Mouse (Mus musculus) ES-Bruce4 (cell line): ENCODE data around the gene Tecpr1.

Experiments used
- CTCF ChIP-seq: IDR thresholded peaks from one replicate; pipeline ENCODE4 v1.8.1; 2011; ENCODE audit warnings: low read depth, low read length
- EP300 ChIP-seq: IDR thresholded peaks from 2 replicates; pipeline ENCODE4 v1.6.1; 2011; ENCODE audit warnings: low read depth, low read length; ENCODE audit not compliant: insufficient read depth
- POLR2A ChIP-seq: IDR thresholded peaks from one replicate; pipeline ENCODE4 v1.8.1; 2011; ENCODE audit warnings: low read length; ENCODE audit not compliant: insufficient read depth

DNA sequence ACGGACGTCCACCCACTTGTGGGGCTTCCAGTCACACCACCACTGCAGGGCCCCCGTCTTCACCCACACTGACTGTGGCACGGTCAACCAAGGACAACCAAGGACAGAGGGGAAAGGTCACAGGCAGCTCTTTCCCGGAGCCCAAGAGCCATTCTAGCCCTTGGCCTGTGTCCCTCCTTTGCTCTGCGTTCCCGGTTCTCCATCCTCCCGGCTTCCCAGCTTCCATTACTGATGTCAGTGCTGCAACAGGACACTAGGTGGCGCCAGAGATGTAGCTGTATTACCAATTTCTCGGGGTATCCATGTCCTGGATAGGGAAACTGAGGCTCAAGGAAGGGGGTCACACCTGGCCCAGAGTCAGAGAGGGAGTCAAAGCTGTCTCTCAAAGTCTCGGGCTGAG, 15.9 kb downstream of the Tecpr1 start:
- TF ChIP-seq CTCF (peak; percentile 87), POLR2A (no peak), EP300 (no peak)
